Mouse (Mus musculus): ENCODE data around the gene Art1. TPM values are rescaled to one million over a fixed set of nuclear protein-coding genes. Genes with fewer than 3 reads are reported as not detected.

Gene Art1
- polyA plus RNA-seq, 2 experiments, result 18.2 to 21.7 TPM

DNA sequence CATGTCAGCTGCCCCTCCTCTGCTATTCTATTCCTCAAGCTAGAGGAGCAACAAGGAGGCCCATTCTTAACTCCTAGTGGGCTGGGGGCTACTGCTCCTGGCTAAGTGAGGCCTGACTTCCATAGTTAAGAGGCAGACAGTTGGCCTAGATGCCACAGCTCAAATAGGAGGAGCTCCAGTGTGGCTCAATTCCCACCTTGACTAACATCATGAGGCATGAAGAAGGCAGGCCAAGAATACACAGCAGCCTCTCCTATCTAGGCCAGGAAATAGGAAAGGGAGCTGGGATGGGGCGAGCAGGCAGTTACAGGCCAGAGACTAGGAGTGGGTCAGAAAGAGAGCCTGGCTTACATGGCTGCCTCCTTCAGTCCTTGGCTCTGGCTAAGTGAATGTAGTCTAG is 6.7 kb downstream of the Art1 start:
- WGBS, result 87% methylated on average over 1 of the region's 1 CpGs
- Histone ChIP-seq H3K4me1 (ENCODE audit: control insufficient read depth, insufficient read depth, low read length) (peaks cover 6% of the 10 kb centered on the region; the same call in 1 of the 2 replicates), H3K27ac (replicated peaks; ENCODE audit: low read depth, low read length) (no peak overlapping the region), H3K9me3 (ENCODE audit: control insufficient read depth, low read length) (no peaks in the 10 kb centered on the region), H3K9ac (ENCODE audit: low read depth, low read length, severe bottlenecking) (no peak overlapping the region), H3K27me3 (ENCODE audit: control insufficient read depth, insufficient read depth, low read length) (no peaks in the 10 kb centered on the region), H3K4me2 (replicated peaks; ENCODE audit: low read depth, low read length, severe bottlenecking) (no peak overlapping the region), H3K4me3 (replicated peaks; ENCODE audit: low read length) (no peak overlapping the region), H3K36me3 (ENCODE audit: control insufficient read depth, insufficient read depth, low read length) (no peaks in the 10 kb centered on the region)
- DNase-seq (ENCODE audit: low spot score) (no peak), ATAC-seq (ENCODE audit: low FRiP score, low read depth) (no peak)
- no peak for TF ChIP-seq POLR2A (IDR thresholded peaks at IDR 0.05; ENCODE audit: borderline replicate concordance, extremely low read depth, insufficient read depth, insufficient read length)

DNA sequence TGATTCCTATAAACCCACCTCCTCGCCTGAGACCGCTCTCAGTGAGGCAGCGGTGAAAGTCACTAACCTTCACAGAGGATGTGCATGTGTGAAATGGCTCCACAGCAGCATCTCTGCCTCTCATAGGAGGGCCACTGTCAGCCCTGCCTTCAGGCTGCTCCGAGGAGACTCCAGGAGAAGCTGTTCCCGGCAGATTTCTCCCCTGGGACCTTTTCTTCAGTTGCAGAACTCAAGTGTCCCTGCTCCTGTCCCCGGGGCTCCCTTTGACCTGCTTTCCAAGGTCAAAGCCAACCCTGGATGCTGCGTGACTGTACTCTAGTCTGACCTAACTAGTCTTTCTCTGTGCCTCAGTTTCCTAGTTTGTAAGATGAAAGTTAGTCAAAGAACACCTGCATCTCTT is 7.6 kb downstream of the Art1 start, which contains the start of gene Art5:
TSS of gene Art5 (minus strand) at position 319 of the 400 bp plus-strand sequence.
- ATAC-seq (ENCODE audit: low FRiP score, low read depth), result no peak
- Histone ChIP-seq H3K9ac (ENCODE audit: low read depth, low read length, severe bottlenecking) (no peak within 1 kb of the TSS), H3K9me3 (ENCODE audit: control insufficient read depth, low read length) (no peaks in the 10 kb centered on the region), H3K27ac (replicated peaks; ENCODE audit: low read depth, low read length) (no peak within 1 kb of the TSS), H3K4me1 (ENCODE audit: control insufficient read depth, insufficient read depth, low read length) (peaks cover 6% of the 10 kb centered on the region; the same call in 1 of the 2 replicates), H3K4me3 (replicated peaks; ENCODE audit: low read length) (no peak within 1 kb of the TSS), H3K27me3 (ENCODE audit: control insufficient read depth, insufficient read depth, low read length) (no peaks in the 10 kb centered on the region), H3K4me2 (replicated peaks; ENCODE audit: low read depth, low read length, severe bottlenecking) (no peak within 1 kb of the TSS), H3K36me3 (ENCODE audit: control insufficient read depth, insufficient read depth, low read length) (no peaks in the 10 kb centered on the region)
- TF ChIP-seq POLR2A (IDR thresholded peaks at IDR 0.05; ENCODE audit: borderline replicate concordance, extremely low read depth, insufficient read depth, insufficient read length), result no peak
- WGBS, result 74% methylated on average over 7 of the region's 7 CpGs
- DNase-seq (ENCODE audit: low spot score), result no peak

DNA sequence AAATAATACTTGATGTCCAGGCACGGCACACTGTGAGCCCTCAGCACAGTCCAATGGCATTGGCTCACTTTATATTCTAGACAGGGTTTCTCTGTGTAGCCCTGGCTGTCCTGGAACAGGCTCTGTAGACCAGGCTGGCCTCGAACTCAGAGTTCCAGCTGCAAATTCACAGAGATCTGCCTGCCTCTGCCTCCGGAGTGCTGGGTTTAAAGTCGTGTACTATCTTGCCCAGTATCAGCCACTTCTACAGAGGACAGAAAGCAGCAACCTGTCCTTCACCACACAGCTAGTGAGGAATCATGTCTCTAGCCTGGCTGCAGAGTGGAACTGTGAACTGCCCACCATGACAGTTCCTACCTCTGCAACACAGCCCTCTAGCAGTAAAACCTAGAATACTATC is 8.2 kb downstream of the Art1 start:
- 86% methylated on average over 4 of the region's 4 CpGs for WGBS
- H3K36me3 ChIP-seq (ENCODE audit: control insufficient read depth, insufficient read depth, low read length), result no peaks in the 10 kb centered on the region
- DNase-seq (ENCODE audit: low spot score) (no peak), ATAC-seq (ENCODE audit: low FRiP score, low read depth) (no peak)
- H3K9ac ChIP-seq (ENCODE audit: low read depth, low read length, severe bottlenecking), result no peak overlapping the region
- peaks cover 6% of the 10 kb centered on the region; the same call in 1 of the 2 replicates for H3K4me1 ChIP-seq (ENCODE audit: control insufficient read depth, insufficient read depth, low read length)
- no peak overlapping the region for H3K27ac ChIP-seq (replicated peaks; ENCODE audit: low read depth, low read length)
- no peak overlapping the region for H3K4me3 ChIP-seq (replicated peaks; ENCODE audit: low read length)
- TF ChIP-seq POLR2A (IDR thresholded peaks at IDR 0.05; ENCODE audit: borderline replicate concordance, extremely low read depth, insufficient read depth, insufficient read length), result no peak
- no peaks in the 10 kb centered on the region for H3K9me3 ChIP-seq (ENCODE audit: control insufficient read depth, low read length)
- no peaks in the 10 kb centered on the region for H3K27me3 ChIP-seq (ENCODE audit: control insufficient read depth, insufficient read depth, low read length)
- no peak overlapping the region for H3K4me2 ChIP-seq (replicated peaks; ENCODE audit: low read depth, low read length, severe bottlenecking)

DNA sequence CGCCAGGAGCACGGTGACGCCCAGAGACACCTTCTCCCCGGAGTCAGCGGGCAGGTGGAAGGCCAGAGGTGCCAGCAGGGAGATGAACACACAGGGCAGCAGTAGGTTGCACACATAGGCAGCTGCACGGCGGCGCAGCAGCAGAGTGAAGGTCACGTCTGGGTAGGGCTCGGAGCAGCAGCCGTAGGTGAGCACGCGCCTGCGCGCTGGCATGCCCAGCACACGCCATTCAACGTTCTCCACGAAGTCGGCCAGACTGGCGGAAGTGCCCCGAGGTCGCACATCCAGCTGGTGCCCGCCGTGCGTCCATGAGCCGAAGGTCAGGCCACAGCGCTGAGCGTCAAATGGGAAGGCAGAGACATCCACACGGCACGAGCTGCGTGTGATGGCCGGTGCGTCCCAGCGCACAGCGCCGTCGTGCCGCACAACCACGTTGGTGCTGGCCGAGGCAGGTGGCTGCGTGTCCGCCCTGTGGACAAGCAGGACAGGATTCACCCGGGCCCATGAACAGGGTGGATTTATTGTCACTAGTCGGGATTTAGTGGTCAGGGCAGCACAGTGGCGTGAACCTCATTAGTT is 11.7 kb downstream of the Art1 start:
- no peaks in the 10 kb centered on the region for H3K36me3 ChIP-seq (ENCODE audit: control insufficient read depth, insufficient read depth, low read length)
- H3K27ac ChIP-seq (replicated peaks; ENCODE audit: low read depth, low read length), result no peak overlapping the region
- no peaks in the 10 kb centered on the region for H3K9me3 ChIP-seq (ENCODE audit: control insufficient read depth, low read length)
- TF ChIP-seq POLR2A (IDR thresholded peaks at IDR 0.05; ENCODE audit: borderline replicate concordance, extremely low read depth, insufficient read depth, insufficient read length), result no peak
- H3K4me3 ChIP-seq (replicated peaks; ENCODE audit: low read length), result no peak overlapping the region
- DNase-seq (ENCODE audit: low spot score) (no peak), ATAC-seq (ENCODE audit: low FRiP score, low read depth) (no peak)
- no peaks in the 10 kb centered on the region for H3K27me3 ChIP-seq (ENCODE audit: control insufficient read depth, insufficient read depth, low read length)
- H3K4me1 ChIP-seq (ENCODE audit: control insufficient read depth, insufficient read depth, low read length), result no peaks in the 10 kb centered on the region
- H3K9ac ChIP-seq (ENCODE audit: low read depth, low read length, severe bottlenecking), result no peak overlapping the region
- no peak overlapping the region for H3K4me2 ChIP-seq (replicated peaks; ENCODE audit: low read depth, low read length, severe bottlenecking)
- 78% methylated on average over 44 of the region's 45 CpGs for WGBS

DNA sequence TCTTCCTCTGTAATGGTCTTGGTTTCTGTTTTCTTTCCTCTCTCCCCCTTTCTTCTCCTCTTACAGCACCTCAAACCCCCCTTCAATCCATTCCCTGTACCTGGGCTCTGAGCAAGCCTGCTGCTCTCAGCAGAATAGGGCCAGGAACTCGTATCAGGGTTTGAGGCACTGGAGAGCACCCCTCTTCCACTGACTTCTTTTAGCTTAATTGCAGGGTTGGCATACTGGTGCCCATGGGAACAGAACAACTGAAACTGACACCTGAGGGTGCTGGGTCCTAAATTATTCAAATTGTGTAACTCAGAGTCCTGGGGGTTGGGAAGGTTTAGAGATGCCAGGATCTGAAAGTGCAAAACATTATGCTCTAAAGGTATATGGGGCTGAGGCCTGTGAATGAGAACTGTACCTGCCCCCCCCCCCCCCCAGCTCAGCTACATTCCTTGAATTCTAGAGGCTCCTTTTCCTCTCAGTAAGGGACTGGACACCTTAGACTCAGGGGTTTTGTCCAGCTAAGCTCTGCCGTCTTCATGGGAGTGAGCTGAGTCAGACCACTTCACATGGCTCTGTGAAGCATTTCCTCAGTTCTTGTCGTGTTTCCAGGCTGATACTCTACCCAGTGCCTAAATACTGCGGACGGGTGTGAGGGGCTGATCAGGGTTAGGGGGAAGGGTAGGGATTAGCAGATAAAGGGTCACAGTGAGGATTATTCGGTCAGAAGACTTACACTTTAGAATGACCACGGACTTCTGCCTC is 15.2 kb downstream of the Art1 start, which contains the start of gene Chrna10:
TSS of gene Chrna10 (minus strand) at position 250 of the 753 bp plus-strand sequence.
- Histone ChIP-seq H3K4me1 (ENCODE audit: control insufficient read depth, insufficient read depth, low read length) (no peaks in the 10 kb centered on the region), H3K9me3 (ENCODE audit: control insufficient read depth, low read length) (no peaks in the 10 kb centered on the region), H3K4me2 (replicated peaks; ENCODE audit: low read depth, low read length, severe bottlenecking) (no peak within 1 kb of the TSS), H3K4me3 (replicated peaks; ENCODE audit: low read length) (no peak within 1 kb of the TSS), H3K27me3 (ENCODE audit: control insufficient read depth, insufficient read depth, low read length) (no peaks in the 10 kb centered on the region), H3K27ac (replicated peaks; ENCODE audit: low read depth, low read length) (no peak within 1 kb of the TSS), H3K9ac (ENCODE audit: low read depth, low read length, severe bottlenecking) (no peak within 1 kb of the TSS), H3K36me3 (ENCODE audit: control insufficient read depth, insufficient read depth, low read length) (peaks cover 29% of the 10 kb centered on the region)
- no peak for TF ChIP-seq POLR2A (IDR thresholded peaks at IDR 0.05; ENCODE audit: borderline replicate concordance, extremely low read depth, insufficient read depth, insufficient read length)
- DNase-seq (ENCODE audit: low spot score) (no peak), ATAC-seq (ENCODE audit: low FRiP score, low read depth) (no peak)
- WGBS, result 57% methylated on average over 7 of the region's 7 CpGs
